Mouse (Mus musculus): ENCODE results near the gene Arhgef26. TPM values are rescaled to one million over a fixed set of nuclear protein-coding genes. Genes with fewer than 3 reads are reported as not detected.

Gene Arhgef26
- 23.3 and 26.7 TPM in 2 replicates for total RNA-seq (2014; rRNA removed)
- 14.1 and 16.5 TPM in 2 replicates for polyA plus RNA-seq (2015; fragmentation: Nextera tagmentation; extraction: Ambion mirVana)

DNA sequence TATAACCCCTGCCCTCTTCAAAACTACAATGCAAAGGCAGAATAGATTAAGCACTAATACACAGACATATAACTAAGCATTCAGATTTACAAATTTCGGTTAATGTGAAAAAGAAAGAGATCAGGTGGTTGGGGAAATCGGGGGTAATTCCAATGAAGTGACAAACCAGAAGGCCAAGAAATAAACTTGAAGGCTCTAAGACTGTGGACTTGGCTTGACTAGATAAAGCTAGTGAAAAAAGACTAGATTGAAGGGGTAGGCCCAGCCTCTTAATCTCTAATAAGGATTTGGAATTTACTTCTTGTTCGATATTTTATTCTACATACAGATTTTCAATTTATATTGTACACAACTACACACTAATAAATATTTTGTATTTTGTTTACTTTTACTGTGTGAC lies at the start of gene Arhgef26:
TSS of gene Arhgef26 (plus strand) at position 301 of the 400 bp plus-strand sequence.
- no peak for DNase-seq (ENCODE audit: low spot score)
- Histone ChIP-seq H3K36me3 (ENCODE audit: insufficient read depth, low read length) (no peaks in the 10 kb centered on the region), H3K4me1 (ENCODE audit: insufficient read depth, low read length) (no peaks in the 10 kb centered on the region), H3K4me3 (ENCODE audit: low read depth, low read length) (peak within 1 kb of the TSS; percentile 67), H3K4me2 (ENCODE audit: low read depth, low read length, poor library complexity, severe bottlenecking) (peak within 1 kb of the TSS; percentile 61), H3K27me3 (ENCODE audit: insufficient read depth, low read length) (0 out of 2 replicates have a peak, but pooled peaks cover 7% of the 10 kb centered on the region), H3K9ac (replicated peaks; ENCODE audit: low read length, poor library complexity, severe bottlenecking) (peak within 1 kb of the TSS; percentile 74), H3K27ac (ENCODE audit: low read depth, low read length) (peak within 1 kb of the TSS; percentile 8; the same call in 1 of the 2 replicates), H3K9me3 (ENCODE audit: low read length) (no peaks in the 10 kb centered on the region)
- WGBS = 89% methylated on average over 3 of the region's 3 CpGs
- no peak for TF ChIP-seq CTCF (IDR thresholded peaks at IDR 0.05)
- no peak for ATAC-seq (ENCODE audit: low FRiP score)

DNA sequence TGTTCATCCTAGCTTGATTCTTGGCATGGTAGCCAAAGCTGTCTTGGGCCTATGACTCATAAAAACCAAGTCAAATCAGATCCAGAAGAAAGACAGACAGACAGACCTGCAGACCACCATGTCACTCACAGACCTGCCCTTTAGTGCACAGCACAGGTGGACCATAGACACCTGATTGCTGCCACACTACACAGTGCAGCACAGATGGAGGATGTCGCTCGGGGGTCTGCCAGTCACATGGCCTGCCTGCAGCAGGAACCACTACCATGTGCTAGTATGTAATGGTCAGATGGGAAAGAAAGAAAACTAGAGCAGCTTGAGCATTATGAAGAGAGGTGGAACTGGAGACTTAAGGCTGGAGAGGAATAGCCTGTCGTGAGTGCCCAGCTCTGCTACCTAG lies 27.7 kb upstream of the Arhgef26 start:
- H3K27me3 ChIP-seq (ENCODE audit: insufficient read depth, low read length) = no peaks in the 10 kb centered on the region
- no peak overlapping the region for H3K4me3 ChIP-seq (ENCODE audit: low read depth, low read length)
- no peak overlapping the region for H3K27ac ChIP-seq (ENCODE audit: low read depth, low read length)
- DNase-seq (ENCODE audit: low spot score) (no peak), ATAC-seq (ENCODE audit: low FRiP score) (no peak)
- H3K4me2 ChIP-seq (ENCODE audit: low read depth, low read length, poor library complexity, severe bottlenecking) = no peak overlapping the region
- H3K9ac ChIP-seq (replicated peaks; ENCODE audit: low read length, poor library complexity, severe bottlenecking) = no peak overlapping the region
- WGBS = 97% methylated on average over 3 of the region's 3 CpGs
- no peaks in the 10 kb centered on the region for H3K36me3 ChIP-seq (ENCODE audit: insufficient read depth, low read length)
- TF ChIP-seq CTCF (IDR thresholded peaks at IDR 0.05) = no peak
- H3K9me3 ChIP-seq (ENCODE audit: low read length) = no peaks in the 10 kb centered on the region
- H3K4me1 ChIP-seq (ENCODE audit: insufficient read depth, low read length) = no peaks in the 10 kb centered on the region

DNA sequence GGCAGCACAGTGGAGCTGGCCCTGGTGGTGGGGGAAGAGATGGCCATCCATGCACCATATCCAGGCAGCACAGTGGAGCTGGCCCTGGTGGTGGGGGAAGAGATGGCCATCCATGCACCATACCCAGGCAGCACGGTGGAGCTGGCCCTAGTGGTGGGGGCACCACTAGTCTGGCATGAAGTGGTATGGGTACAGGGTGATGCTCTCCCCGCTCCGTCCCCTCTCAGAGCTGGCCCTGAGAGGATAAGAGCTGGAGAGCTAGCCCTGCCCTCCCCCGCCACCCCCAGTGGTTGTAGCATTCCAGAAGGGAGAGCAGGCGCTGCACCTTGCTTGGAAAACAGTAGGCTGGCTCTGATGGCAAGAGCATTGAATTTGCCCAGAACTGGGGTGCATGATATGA lies 26.9 kb upstream of the Arhgef26 start:
- no peaks in the 10 kb centered on the region for H3K27me3 ChIP-seq (ENCODE audit: insufficient read depth, low read length)
- no peak overlapping the region for H3K4me3 ChIP-seq (ENCODE audit: low read depth, low read length)
- no peak for TF ChIP-seq CTCF (IDR thresholded peaks at IDR 0.05)
- WGBS = 88% methylated on average over 4 of the region's 5 CpGs
- H3K27ac ChIP-seq (ENCODE audit: low read depth, low read length) = no peak overlapping the region
- peak; percentile 16; the same call in 1 of the 2 replicates for ATAC-seq (ENCODE audit: low FRiP score)
- DNase-seq (ENCODE audit: low spot score) = no peak
- no peak overlapping the region for H3K9ac ChIP-seq (replicated peaks; ENCODE audit: low read length, poor library complexity, severe bottlenecking)
- H3K9me3 ChIP-seq (ENCODE audit: low read length) = no peaks in the 10 kb centered on the region
- no peaks in the 10 kb centered on the region for H3K36me3 ChIP-seq (ENCODE audit: insufficient read depth, low read length)
- H3K4me1 ChIP-seq (ENCODE audit: insufficient read depth, low read length) = no peaks in the 10 kb centered on the region
- H3K4me2 ChIP-seq (ENCODE audit: low read depth, low read length, poor library complexity, severe bottlenecking) = no peak overlapping the region

DNA sequence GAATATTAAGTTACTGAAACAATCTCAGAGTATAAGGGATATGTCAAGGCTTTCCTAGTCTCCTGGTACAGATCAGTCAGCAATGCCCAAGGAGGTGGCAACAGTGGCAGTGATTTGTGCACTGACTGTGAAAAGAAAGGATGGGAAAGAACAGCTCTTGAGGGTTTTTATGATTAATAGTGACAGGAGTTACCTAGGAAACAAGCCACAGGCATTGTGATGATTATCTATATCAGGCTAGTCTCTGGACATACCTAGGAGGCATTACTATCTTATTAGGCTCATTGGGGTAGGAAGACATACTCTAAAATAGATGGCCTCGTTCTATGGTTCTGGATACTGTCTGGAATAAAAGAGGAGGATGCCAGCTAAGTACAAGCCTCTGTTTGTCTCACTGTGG lies 13.4 kb upstream of the Arhgef26 start:
- WGBS = 43% methylated on average over 1 of the region's 1 CpGs
- Histone ChIP-seq H3K9ac (replicated peaks; ENCODE audit: low read length, poor library complexity, severe bottlenecking) (no peak overlapping the region), H3K4me2 (ENCODE audit: low read depth, low read length, poor library complexity, severe bottlenecking) (no peak overlapping the region), H3K9me3 (ENCODE audit: low read length) (no peaks in the 10 kb centered on the region; the same call in 1 of the 2 replicates), H3K4me3 (ENCODE audit: low read depth, low read length) (no peak overlapping the region), H3K27ac (ENCODE audit: low read depth, low read length) (no peak overlapping the region), H3K36me3 (ENCODE audit: insufficient read depth, low read length) (no peaks in the 10 kb centered on the region), H3K27me3 (ENCODE audit: insufficient read depth, low read length) (no peaks in the 10 kb centered on the region), H3K4me1 (ENCODE audit: insufficient read depth, low read length) (no peaks in the 10 kb centered on the region)
- DNase-seq (ENCODE audit: low spot score) = no peak
- TF ChIP-seq CTCF (IDR thresholded peaks at IDR 0.05) = no peak
- ATAC-seq (ENCODE audit: low FRiP score) = peak; percentile 71; the same call in 1 of the 2 replicates

DNA sequence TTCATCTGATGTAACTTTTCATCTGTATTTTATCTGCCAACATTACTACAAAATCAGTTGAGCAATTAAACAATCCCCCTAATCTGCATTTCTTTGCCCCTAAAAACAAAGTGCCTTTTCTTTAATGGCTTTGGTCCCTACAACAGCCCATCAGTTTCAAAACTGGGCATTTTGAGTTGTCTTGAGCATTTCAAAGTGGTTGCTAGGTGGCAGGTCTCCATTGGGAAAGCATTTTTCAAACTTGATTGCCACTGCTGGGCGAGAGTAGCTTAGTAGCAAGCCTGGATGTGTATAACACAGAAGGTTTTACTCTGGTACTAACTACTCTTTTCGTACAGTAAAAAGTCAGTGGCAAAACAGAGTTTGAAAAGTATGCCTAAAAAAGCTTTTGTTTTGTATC lies 10.2 kb upstream of the Arhgef26 start:
- ATAC-seq (ENCODE audit: low FRiP score) (no peak; the same call in 1 of the 2 replicates), DNase-seq (ENCODE audit: low spot score) (peak; percentile 67)
- 43% methylated on average over 2 of the region's 2 CpGs for WGBS
- Histone ChIP-seq H3K36me3 (ENCODE audit: insufficient read depth, low read length) (no peaks in the 10 kb centered on the region), H3K9ac (replicated peaks; ENCODE audit: low read length, poor library complexity, severe bottlenecking) (no peak overlapping the region), H3K27me3 (ENCODE audit: insufficient read depth, low read length) (no peaks in the 10 kb centered on the region), H3K4me3 (ENCODE audit: low read depth, low read length) (no peak overlapping the region), H3K4me2 (ENCODE audit: low read depth, low read length, poor library complexity, severe bottlenecking) (no peak overlapping the region), H3K4me1 (ENCODE audit: insufficient read depth, low read length) (no peaks in the 10 kb centered on the region), H3K27ac (ENCODE audit: low read depth, low read length) (no peak overlapping the region), H3K9me3 (ENCODE audit: low read length) (no peaks in the 10 kb centered on the region)
- no peak for TF ChIP-seq CTCF (IDR thresholded peaks at IDR 0.05)

DNA sequence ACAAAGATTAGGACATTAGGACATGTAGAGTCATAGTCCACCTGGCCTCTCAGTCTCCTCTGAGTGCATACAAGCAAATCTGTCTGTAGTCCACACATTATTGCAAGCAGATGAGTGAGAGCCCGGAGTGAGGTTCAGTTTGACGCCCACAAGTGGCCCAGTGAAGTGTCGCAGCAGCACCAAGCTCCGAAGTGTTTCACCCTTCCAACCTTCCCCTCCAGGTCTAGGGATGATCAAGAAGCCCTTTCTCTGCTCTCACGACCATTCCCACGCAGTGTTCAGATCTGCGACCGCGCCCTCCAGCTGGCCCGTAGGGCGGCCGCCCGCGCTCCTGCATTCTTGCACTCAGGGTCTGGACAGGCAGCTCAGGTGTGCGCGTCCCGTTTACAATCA lies 313 bp downstream of the Arhgef26 start:
- Histone ChIP-seq H3K36me3 (ENCODE audit: insufficient read depth, low read length) (no peaks in the 10 kb centered on the region), H3K27me3 (ENCODE audit: insufficient read depth, low read length) (0 out of 2 replicates have a peak, but pooled peaks cover 7% of the 10 kb centered on the region), H3K4me3 (ENCODE audit: low read depth, low read length) (peak overlapping the region; percentile 67), H3K9me3 (ENCODE audit: low read length) (no peaks in the 10 kb centered on the region), H3K4me2 (ENCODE audit: low read depth, low read length, poor library complexity, severe bottlenecking) (peak overlapping the region; percentile 61), H3K27ac (ENCODE audit: low read depth, low read length) (0 out of 2 replicates have a peak overlapping the region, but pooled peaks have one; percentile 8), H3K9ac (replicated peaks; ENCODE audit: low read length, poor library complexity, severe bottlenecking) (peak overlapping the region; percentile 74), H3K4me1 (ENCODE audit: insufficient read depth, low read length) (no peaks in the 10 kb centered on the region)
- ATAC-seq (ENCODE audit: low FRiP score) = peak; percentile 24
- DNase-seq (ENCODE audit: low spot score) = no peak
- no peak for TF ChIP-seq CTCF (IDR thresholded peaks at IDR 0.05)
- WGBS = 2% methylated on average over 17 of the region's 17 CpGs
